Mouse (Mus musculus): Measurements from ENCODE around the gene Rab5if. TPM values are rescaled to one million over a fixed set of nuclear protein-coding genes. Genes with fewer than 3 reads are reported as not detected.
"Not testable (repeated sequence)": the region's sequence is repeated elsewhere in the genome, so short reads cannot be mapped to it uniquely, and the experiment has no call there.

The Rab5if gene
- total RNA-seq, 2 experiments from 2014 or later: 87.1 to 94.4 TPM

DNA sequence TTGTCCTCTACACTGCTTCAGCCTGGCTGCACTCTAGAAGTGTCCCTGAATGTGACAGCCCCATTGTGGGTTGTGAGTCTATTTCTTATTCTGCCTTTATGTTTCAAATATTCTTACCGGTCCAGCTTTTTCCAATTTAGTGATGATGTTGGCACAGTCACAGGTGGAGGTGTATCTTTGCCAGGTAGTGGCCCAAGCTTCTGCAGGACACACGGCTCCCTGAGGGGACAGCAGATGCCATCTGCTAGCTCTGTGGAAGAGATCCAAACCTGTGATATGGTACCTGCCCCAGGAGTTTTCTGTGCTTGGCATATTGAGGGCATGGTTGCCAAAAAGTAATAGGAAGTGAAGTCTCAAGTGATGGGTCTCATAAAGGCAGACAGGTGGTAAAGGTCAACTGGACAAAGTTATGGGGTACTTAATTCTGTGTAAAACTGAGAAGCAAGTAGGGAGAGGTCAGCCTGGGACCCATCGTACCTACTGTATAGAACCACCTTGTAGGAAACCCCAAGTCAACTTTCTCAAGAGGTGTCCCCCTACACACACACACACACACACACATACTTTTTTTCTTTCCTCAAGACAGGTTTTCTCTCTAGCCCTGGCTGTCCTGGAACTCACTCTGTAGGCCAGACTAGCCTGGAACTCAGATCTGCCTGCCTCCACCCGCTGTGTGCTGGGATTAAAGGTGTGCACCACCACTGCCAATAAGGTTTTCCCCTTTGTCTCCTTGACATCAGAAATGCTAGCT lies 12.0 kb downstream of the Rab5if start:
- no peak for TF ChIP-seq CTCF (IDR thresholded peaks at IDR 0.05)
- H3K4me3 ChIP-seq: no peak overlapping the region
- intact Hi-C loops (cut with DNase I): no loop called here
- H3K27ac ChIP-seq: no peak overlapping the region
- DNase-seq (ENCODE audit: extremely low spot score in 1 of 2, low spot score in 2 of 2): no peak

GRCm38 (mm10) chr2:156877726-156878125 lies 14.8 kb downstream of the Rab5if start:
- intact Hi-C loops (cut with DNase I): no loop called here
- no peak for TF ChIP-seq CTCF (IDR thresholded peaks at IDR 0.05)
- no peak for DNase-seq (ENCODE audit: extremely low spot score in 1 of 2, low spot score in 2 of 2)
- H3K27ac ChIP-seq: no peak overlapping the region
- H3K4me3 ChIP-seq: no peak overlapping the region

- Histone ChIP-seq H3K4me3 (no peak overlapping the region), H3K27ac (no peak overlapping the region)
- DNase-seq (ENCODE audit: extremely low spot score in 1 of 2, low spot score in 2 of 2): no peak
- TF ChIP-seq CTCF (IDR thresholded peaks at IDR 0.05): no peak
- intact Hi-C loops (cut with DNase I): no loop called here
Measured at GRCm38 (mm10) chr2:156879541-156879940, 16.6 kb downstream of the Rab5if start.

GRCm38 (mm10) chr2:156882431-156883001 lies 19.6 kb downstream of the Rab5if start:
- no peak for TF ChIP-seq CTCF (IDR thresholded peaks at IDR 0.05)
- intact Hi-C loops (cut with DNase I): no loop called here
- DNase-seq (ENCODE audit: extremely low spot score in 1 of 2, low spot score in 2 of 2): no peak
- Histone ChIP-seq H3K27ac (no peak overlapping the region), H3K4me3 (no peak overlapping the region)

DNA sequence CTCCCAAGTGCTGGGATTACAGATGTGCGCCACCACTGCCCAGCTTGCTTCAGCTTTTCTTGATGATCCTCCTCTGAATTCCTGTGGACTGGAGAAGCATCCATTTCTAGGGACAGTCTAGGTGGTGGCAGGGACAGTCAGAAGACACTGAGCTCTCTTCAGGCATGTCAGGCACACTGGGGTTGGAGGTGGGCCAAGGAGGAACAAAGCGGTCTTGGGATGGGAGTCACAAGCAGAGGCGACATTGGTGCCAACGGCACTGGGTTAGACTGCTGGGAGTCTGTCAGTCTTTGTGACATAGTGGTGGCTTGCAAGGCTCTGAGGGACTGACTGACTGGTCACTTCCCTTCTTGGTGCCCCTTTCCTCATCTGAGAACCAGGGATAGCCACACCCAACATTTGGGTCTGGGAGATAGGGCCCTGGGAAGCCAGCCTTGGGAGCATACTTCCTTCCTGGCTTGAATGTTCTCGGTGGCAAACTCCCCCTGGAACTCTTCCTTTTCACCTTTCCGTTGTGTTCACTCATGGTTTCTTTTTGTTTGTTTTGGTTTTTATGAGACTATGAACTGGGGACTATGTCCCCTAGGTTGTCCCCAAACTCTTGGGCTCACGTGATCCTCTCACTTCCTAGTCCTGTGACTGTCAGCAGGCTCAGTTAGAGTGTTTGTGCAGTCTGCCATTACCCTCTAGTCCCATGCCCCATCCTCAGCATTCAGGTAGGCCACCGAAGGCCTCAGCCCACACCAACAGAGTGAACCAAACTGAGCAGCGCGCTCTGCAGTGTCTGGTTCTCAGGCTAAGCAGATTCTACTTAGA lies 21.7 kb downstream of the Rab5if start:
- intact Hi-C loops (cut with DNase I): no loop called here
- H3K4me3 ChIP-seq: no peak overlapping the region
- no peak overlapping the region for H3K27ac ChIP-seq
- no peak for DNase-seq (ENCODE audit: extremely low spot score in 1 of 2, low spot score in 2 of 2)
- no peak for TF ChIP-seq CTCF (IDR thresholded peaks at IDR 0.05)

- H3K27ac ChIP-seq; intact Hi-C loops (cut with DNase I); DNase-seq (ENCODE audit: extremely low spot score in 1 of 2, low spot score in 2 of 2); H3K4me3 ChIP-seq: not testable (repeated sequence)
Measured at GRCm38 (mm10) chr2:156885666-156886065, 22.7 kb downstream of the Rab5if start.

- Histone ChIP-seq H3K4me3 (no peak overlapping the region), H3K27ac (no peak overlapping the region)
- intact Hi-C loops (cut with DNase I): no loop called here
- no peak for DNase-seq (ENCODE audit: extremely low spot score in 1 of 2, low spot score in 2 of 2)
- no peak for TF ChIP-seq CTCF (IDR thresholded peaks at IDR 0.05)
Measured at GRCm38 (mm10) chr2:156886084-156886631, 23.2 kb downstream of the Rab5if start.

DNA sequence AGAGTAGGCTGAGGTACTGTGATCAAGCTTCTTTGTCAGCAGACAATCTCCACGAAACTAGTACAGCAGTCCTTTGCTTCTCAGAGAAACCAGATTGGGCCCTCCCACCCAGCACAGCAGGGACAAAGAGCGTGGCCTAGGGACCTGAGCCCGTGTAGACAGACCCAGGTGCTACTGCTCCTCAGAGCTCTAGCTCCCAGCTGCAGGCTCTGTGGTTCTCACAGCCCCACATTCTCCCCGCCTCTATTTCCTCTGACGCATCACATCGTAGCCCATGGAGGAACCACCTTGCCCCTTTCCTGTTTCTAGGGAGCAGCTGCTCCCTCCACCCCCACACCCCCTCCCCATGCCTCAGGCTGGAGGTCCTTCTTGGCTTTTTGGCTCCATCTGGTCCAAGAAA lies 24.1 kb downstream of the Rab5if start, which contains the start of gene Sla2:
TSS of gene Sla2 (minus strand) at position 176 of the 400 bp plus-strand sequence.
- Histone ChIP-seq H3K4me3 (no peak within 1 kb of the TSS), H3K27ac (no peak within 1 kb of the TSS)
- intact Hi-C loops (cut with DNase I): no loop called here
- no peak for DNase-seq (ENCODE audit: extremely low spot score in 1 of 2, low spot score in 2 of 2)
- TF ChIP-seq CTCF (IDR thresholded peaks at IDR 0.05): no peak

GRCm38 (mm10) chr2:156888490-156888889 lies 25.6 kb downstream of the Rab5if start:
- no peak overlapping the region for H3K4me3 ChIP-seq
- H3K27ac ChIP-seq: no peak overlapping the region
- TF ChIP-seq CTCF (IDR thresholded peaks at IDR 0.05): no peak
- intact Hi-C loops (cut with DNase I): no loop called here
- no peak for DNase-seq (ENCODE audit: extremely low spot score in 1 of 2, low spot score in 2 of 2)

DNA sequence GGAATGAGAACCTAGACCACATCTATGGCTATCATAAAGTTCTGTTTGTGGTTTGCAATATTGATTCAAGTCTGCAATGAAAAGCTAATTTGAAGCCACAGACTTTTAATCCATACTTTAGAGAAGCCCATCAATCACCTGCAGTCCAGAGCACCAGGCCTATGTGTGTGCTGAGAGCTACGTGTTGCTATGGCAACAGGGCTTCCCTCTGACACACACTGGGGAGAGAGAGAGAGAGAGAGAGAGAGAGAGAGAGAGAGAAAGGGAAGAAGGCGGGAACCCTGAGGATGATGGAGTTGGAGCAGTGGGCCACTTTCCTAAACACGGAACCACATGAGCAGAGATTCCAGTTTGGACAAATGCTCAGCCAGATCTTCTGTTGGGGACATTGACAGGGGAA lies 29.3 kb downstream of the Rab5if start:
- no peak for DNase-seq (ENCODE audit: extremely low spot score in 1 of 2, low spot score in 2 of 2)
- TF ChIP-seq CTCF (IDR thresholded peaks at IDR 0.05): no peak
- H3K27ac ChIP-seq: no peak overlapping the region
- no peak overlapping the region for H3K4me3 ChIP-seq
- intact Hi-C loops (cut with DNase I): no loop called here

DNA sequence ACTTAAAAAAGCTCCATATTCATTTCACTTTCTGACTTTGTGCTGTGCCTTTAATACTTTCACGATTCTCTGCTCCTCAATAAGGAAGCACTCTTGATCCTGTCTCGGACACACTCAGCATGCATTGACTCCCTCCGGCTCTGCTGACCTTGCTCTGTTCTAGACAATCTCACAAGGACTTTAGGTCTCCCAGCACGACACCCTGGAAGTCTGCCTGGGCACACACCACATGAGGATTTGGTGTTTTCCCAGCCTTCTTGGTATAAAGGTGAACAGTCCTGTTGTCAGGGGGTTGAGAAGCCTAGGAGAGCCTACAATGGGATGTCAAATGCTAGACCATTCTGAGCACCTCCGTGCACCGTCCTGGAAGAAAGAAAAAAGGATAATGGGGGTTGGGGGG lies 29.9 kb downstream of the Rab5if start:
- intact Hi-C loops (cut with DNase I): no loop called here
- TF ChIP-seq CTCF (IDR thresholded peaks at IDR 0.05): no peak
- Histone ChIP-seq H3K4me3 (no peak overlapping the region), H3K27ac (no peak overlapping the region)
- no peak for DNase-seq (ENCODE audit: extremely low spot score in 1 of 2, low spot score in 2 of 2)

All from left cerebral cortex, adult 2 months (tissue).